Mouse (Mus musculus): ENCODE measurements around the gene Gm45711.

DNA sequence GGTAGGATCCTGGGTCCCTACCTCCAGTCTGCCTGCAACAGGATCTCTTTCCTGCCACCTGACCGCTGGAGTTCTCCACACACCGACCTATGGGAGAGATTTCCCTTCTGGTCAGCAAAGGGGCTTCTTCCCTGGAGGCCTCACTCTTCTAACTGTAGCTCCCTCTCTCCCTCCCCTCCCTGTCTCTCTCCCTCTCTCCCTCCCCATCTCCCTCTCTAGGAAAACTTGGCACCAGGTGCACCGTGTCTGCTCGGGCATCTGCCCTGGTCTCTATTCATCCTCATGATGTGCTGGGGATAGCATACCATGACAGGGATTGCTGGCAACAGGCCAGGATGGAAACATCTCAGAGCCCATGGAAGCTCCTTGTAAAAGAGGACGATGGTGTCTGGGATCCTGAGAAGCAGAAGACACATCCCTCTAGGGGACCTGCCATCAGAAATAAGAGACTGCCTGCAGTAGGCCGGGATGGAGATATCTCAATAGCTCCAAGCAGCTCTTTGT, 40.9 kb downstream of the Gm45711 start:
- TF ChIP-seq E2F4 (IDR thresholded peaks at IDR 0.05; ENCODE audit: borderline replicate concordance, low read depth, low read length), result no peak
- TF ChIP-seq CTCF (IDR thresholded peaks at IDR 0.05 in 2 of 3, conservative IDR thresholded peaks at IDR 0.05 in 1 of 3; ENCODE audit: control insufficient read depth in 1 of 3, insufficient read depth in 1 of 3, low read depth in 2 of 3, low read length in 3 of 3, poor library complexity in 1 of 3, severe bottlenecking in 1 of 3), result no peak
- TF ChIP-seq POLR2A (IDR thresholded peaks at IDR 0.05; ENCODE audit: control insufficient read depth in 1 of 2, insufficient read depth in 1 of 2, low read depth in 1 of 2, low read length in 2 of 2, poor library complexity in 1 of 2), result no peak
- no peak for TF ChIP-seq RAD21 (IDR thresholded peaks at IDR 0.05; ENCODE audit: low read depth, low read length)
- TF ChIP-seq EP300 (IDR thresholded peaks at IDR 0.05; ENCODE audit: low read depth in 1 of 2, low read length in 2 of 2), result no peak
- no peak for TF ChIP-seq ZC3H11A (IDR thresholded peaks at IDR 0.05; ENCODE audit: low read depth, low read length)
- no peak for TF ChIP-seq ZKSCAN1 (IDR thresholded peaks at IDR 0.05; ENCODE audit: low read depth, low read length)
- no peak for TF ChIP-seq SIN3A (IDR thresholded peaks at IDR 0.05; ENCODE audit: low read length)

Measured in MEL (cell line).